Mouse (Mus musculus): Measurements from ENCODE around the gene Clic6.
"Not testable (repeated sequence)": the region's sequence is repeated elsewhere in the genome, so short reads cannot be mapped to it uniquely, and the experiment has no call there.

The Clic6 gene

GRCm38 (mm10) chr16:92468459-92468858, 17.1 kb upstream of the Clic6 start:
- no peak for DNase-seq (ENCODE audit: extremely low read depth, insufficient read length, low spot score)

DNA sequence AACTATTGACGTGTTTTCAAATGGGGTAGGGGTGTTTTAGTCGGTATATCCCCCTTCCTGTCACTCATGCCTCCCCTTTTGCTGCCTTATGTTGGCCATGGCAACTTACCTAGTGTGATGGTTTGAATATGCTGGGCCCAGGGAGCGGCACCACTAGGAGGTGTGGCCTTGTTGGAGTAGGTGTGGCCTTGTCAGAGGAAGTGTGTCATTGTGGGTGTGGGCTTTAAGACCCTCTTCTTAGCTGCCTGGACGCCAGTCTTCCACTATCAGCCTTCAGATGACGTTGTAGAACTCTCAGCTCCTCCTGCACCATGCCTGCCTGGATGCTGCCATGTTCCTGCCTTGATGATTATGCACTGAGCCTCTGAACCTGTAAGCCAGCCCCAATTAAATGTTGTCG, 14.8 kb upstream of the Clic6 start, which contains the start of gene Rcan1:
Rcan1 (minus strand) TSS at position 162 of the 400 bp plus-strand sequence.
- no peak for DNase-seq (ENCODE audit: extremely low read depth, insufficient read length, low spot score)

- no peak for DNase-seq (ENCODE audit: extremely low read depth, insufficient read length, low spot score)
These were observed 12.6 kb upstream of the Clic6 start for GRCm38 (mm10) chr16:92472898-92473297.

DNA sequence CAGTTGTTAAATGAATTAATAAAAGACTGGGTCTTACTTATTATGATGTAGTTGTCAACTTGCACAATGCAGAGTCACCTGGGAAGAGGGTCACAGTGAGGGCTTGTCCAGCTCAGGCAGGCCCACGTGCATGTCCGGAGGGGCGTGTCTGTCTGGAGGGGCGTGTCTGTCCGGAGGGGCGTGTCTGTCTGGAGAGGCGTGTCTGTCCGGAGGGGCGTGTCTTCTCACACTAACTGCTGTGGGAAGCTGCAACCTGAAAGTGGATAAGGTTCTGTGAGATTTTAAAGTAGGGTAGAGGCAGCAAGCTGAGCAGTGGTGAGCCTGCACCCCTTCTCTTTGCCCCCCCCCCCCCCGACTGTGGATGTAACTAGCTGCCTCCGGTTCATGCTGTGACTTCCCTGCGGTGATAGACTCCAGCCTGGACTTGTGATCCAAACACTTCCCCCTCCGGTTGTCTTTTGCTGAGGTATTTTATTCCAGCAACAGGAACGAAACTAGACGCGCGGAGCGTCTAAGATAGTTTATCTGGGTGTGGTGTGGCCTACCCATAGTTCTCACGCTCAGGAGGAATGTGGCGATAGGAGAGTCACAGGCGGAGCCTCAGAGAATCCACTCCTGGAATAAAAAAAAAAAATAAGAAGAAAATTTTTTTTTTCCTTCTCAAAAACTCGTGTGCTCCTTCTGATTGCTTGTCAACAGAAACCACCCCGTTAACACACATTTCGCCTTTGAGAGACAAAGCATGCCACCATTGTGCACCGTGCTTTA, 10.3 kb upstream of the Clic6 start:
- DNase-seq (ENCODE audit: extremely low read depth, insufficient read length, low spot score) = peak; percentile 32

DNA sequence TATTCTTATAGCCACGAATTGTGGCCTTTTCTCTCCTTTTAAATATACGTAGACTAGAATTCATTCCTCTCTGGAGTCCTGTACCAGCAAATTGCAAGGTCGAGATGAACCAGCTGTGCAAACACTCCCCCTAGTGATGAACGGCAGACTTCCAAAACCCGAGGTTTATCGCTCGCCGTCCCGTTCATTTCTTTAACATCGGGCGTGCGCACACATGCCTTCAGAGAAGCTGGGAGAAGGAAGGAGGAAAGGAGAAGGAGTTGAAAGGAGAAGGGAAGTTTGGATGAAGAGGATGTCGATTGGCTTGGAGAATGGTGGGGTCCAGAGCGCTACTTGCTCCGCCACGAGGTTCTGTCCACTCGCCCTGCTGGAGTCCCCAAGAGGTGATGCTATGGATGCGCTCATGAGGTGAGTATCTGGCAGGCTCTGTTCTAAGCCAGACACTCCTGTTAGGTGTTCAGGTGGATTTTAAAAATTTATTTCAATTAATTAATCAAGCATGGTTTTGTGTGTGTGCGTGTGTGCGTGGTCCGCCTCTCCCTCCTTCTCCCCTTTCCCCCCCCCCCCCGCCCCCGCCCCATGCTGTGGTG, 6.9 kb upstream of the Clic6 start:
- DNase-seq (ENCODE audit: extremely low read depth, insufficient read length, low spot score) = no peak

- DNase-seq (ENCODE audit: extremely low read depth, insufficient read length, low spot score) = no peak
These were observed 1.6 kb downstream of the Clic6 start for GRCm38 (mm10) chr16:92487086-92487485.

GRCm38 (mm10) chr16:92487489-92487888, 2.0 kb downstream of the Clic6 start:
- DNase-seq (ENCODE audit: extremely low read depth, insufficient read length, low spot score) = no peak

- DNase-seq (ENCODE audit: extremely low read depth, insufficient read length, low spot score) = no peak
These were observed 2.9 kb downstream of the Clic6 start for GRCm38 (mm10) chr16:92488456-92488855.

- DNase-seq (ENCODE audit: extremely low read depth, insufficient read length, low spot score) = no peak
These were observed 3.8 kb downstream of the Clic6 start for GRCm38 (mm10) chr16:92489356-92489755.

DNA sequence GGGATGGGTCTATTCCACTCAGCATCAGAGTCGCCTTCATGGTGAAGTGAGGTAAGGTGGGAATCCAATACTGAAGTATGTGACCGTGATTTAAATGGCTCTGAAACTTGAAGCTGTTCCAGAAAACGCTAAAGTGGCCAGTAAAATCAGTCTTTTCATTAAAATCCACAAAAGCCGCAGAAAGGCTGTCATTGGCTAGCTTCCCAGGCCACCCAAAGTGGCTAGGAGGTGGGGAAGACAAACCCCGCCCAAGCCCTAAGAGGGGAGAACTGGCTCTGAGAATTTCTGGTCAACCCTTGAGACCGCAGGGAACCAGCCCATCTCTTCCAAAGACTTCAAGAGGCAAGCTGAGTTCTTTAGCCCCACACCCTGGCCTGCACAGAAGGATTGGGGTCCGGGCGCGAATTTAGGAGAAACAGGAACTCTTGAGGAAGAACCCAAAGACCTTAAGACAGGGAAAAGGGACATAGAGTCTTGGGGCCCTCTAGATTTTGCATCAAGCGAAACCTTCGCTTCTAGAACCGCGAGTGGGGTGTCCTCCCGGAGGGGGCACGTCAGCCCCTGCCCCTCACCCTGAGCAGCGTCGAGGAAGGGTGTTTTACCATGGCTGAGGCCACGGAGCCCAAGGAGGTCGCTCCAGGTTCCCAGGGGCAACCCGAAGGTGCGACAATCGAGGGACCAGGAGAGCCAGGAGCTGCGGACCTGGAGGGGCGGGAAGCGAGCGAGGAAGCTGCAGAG, 12.5 kb downstream of the Clic6 start:
- no peak for DNase-seq (ENCODE audit: extremely low read depth, insufficient read length, low spot score)

- no peak for DNase-seq (ENCODE audit: extremely low read depth, insufficient read length, low spot score)
These were observed 13.0 kb downstream of the Clic6 start for GRCm38 (mm10) chr16:92498589-92498981.

- no peak for DNase-seq (ENCODE audit: extremely low read depth, insufficient read length, low spot score)
These were observed 13.8 kb downstream of the Clic6 start for GRCm38 (mm10) chr16:92499324-92499723.

- DNase-seq (ENCODE audit: extremely low read depth, insufficient read length, low spot score) = no peak
These were observed 15.0 kb downstream of the Clic6 start for GRCm38 (mm10) chr16:92500534-92500933.

- DNase-seq (ENCODE audit: extremely low read depth, insufficient read length, low spot score) = no peak
These were observed 17.6 kb downstream of the Clic6 start for GRCm38 (mm10) chr16:92503105-92503504.

- DNase-seq (ENCODE audit: extremely low read depth, insufficient read length, low spot score) = no peak
These were observed 22.0 kb downstream of the Clic6 start for GRCm38 (mm10) chr16:92507573-92507972.

DNA sequence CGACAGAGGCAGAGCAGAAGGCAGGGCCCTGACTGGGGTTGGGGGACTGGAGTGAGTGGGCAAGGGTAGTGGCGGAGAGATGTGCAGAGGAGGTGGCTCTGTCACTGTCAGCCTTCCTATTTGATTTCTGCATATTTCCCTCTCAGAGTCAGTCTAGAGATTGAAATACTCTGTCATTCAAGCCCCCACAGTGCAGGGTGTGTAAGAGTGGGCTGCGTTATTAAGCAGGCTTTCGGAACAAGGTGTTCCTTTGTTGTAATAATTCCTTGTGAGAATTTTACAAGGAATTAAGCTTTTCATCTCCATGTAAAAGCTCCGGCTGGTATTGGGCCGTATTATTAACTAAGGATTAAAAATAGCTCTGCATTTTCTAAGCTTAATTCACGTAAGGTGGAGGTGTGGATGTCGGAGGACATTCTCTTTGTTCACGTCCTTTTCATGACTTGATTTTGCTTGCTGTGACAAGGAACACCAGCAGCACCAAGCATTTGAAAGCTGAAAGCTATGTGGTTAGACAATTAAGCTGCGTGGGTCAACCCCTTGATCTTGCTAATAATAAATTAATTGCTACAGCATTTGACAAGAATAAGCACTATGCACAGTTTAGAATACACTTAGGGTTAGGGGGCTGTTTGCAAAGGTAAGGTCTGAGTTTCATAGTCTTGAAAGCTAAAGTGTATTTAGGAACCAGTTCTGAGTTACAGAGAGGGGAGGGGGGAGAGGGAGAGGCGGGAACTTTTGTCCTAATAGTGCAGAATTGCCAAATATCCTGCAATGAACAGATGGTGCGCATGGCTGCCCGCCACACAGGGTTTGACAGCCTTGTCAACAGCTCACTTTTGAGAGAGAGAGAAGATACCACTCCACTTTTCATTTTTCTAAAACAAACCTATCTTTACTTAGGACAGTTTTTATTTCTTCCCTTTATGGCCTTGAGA, 25.6 kb downstream of the Clic6 start:
- no peak for DNase-seq (ENCODE audit: extremely low read depth, insufficient read length, low spot score)

DNA sequence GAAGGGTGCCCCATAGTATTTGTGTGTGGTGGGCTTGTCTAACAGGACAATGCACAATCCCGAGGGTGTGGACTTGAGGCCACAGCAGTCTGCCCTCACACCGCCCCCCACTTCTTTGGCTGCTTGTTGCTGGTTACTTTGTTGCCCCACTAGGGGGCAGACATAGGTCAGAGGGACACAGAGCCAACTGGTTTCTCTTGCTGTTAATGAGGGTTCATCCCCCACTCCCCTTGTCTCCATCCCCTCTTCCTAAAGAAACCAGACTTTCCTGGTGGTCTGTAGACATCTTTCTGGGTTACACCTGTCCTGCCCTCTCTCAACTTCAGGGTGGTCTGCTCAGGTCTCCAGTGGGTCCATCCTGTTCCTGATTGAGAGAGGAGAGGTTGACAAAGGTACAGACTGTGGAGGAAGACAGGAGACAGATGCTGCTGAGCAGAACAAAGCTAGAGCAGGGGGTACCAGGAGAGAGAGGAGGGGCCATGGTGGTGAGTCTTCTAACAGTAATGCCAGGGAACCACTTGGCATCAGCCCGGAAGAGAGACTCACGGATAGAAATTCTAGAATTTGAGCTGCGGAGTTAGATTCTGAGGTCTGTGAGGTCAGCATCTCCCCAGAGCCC, 26.3 kb downstream of the Clic6 start:
- DNase-seq (ENCODE audit: extremely low read depth, insufficient read length, low spot score) = no peak

DNA sequence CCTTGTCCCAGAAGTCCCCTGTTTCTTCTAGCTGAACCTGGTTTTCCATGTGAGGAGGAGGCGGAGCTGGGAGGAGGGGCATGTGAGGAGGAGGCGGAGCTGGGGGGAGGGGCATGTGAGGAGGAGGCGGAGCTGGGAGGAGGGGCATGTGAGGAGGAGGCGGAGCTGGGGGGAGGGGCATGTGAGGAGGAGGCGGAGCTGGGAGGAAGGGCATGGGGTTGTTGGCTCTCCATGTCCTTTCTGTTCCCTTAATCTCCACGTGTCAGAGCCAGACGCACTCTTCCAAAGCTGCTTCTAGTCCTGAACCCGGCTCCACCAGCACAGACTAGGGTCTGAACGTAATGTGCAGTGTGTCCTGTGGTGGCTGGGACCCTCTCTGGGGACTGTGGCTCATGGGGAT, 29.4 kb downstream of the Clic6 start:
- DNase-seq (ENCODE audit: extremely low read depth, insufficient read length, low spot score) = not testable (repeated sequence)

DNA sequence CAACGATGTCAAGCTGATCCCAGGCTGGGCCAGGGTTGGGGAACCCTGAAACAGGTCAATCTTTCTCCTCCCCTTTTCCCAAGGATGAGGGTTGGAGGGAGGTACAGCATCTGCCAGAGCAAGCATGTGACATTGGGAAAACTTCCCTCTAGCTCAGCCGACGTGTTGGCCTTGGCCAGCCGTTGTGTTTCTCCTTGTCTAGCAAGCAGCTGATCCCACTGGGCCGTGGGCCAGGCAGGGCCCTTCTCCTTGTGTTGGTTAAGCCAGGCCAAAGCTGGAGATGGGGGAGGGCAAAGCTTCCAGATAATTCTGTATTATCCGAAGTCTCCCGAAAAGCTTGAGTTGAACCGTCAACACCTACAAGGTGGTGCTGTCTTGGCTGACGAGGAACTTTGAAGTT, 30.6 kb downstream of the Clic6 start:
- no peak for DNase-seq (ENCODE audit: extremely low read depth, insufficient read length, low spot score)

- DNase-seq (ENCODE audit: extremely low read depth, insufficient read length, low spot score) = no peak
These were observed 33.2 kb downstream of the Clic6 start for GRCm38 (mm10) chr16:92518718-92519117.

Data from 3134 (cell line).